In the genomic region with DNA sequence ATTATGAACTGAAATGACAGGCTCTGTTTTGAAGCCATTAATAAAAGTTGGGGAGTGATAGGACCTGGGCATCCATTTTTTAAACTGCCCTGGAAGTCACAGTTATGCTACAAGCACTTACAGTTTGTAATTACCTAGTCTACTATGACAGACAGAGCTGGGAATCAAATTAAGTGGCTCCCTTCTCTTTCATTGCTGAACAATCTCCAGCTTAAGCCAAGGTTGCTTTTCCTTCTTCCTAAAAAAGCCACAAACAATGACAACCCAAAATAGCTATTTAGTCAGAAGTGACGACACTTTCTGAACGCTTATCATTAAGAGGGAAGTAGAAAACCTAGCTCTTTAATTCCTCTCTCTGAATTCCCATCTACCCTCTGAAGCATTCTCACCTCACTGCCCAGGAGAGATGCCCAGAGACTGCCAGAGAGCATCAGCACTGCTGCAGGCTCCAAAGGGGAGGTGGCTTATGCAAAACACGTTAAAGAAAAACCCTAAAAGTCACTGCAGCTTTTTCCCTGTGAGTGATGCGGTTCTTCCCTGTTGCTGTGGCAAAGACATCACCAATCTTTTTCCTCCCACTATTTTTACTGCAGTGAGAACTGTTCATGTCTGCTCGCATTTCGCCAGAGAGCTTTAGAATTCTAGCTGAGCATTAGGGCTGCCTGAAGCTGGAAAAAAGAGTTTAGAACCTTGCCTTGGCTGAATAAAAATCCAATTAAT, we compare ENCODE assay signal across 14 mouse cellular contexts.
DNase-seq lines count a peak whose midpoint lies in the region; ATAC-seq and TF ChIP-seq lines count a peak whose summit lies in the region.
"Had no signal": no experiment of that assay in that cellular context is flagged by ENCODE, and none has a peak within 500 bp of the region (broad histone marks: within the 10 kb centered on the region; RNA-seq: fewer than 3 reads in every experiment).

No protein-coding gene starts in this region.

- H3K27me3 ChIP-seq in hindbrain, embryonic 15.5 days: no peaks in the 10 kb centered on the region
- 0 out of 2 replicates have a peak, but pooled peaks cover 8% of the 10 kb centered on the region for H3K27me3 ChIP-seq in hindbrain, embryonic 13.5 days

- TF ChIP-seq POLR2A in cortical plate, adult 2 months (IDR thresholded peaks at IDR 0.05; ENCODE audit: extremely low read depth, insufficient read depth, low read length): peak; percentile 56

- 0 out of 2 replicates have a peak overlapping the region, but pooled peaks have one; percentile 11 for H3K27ac ChIP-seq in hindbrain, embryonic 15.5 days (replicated peaks)
- H3K27ac ChIP-seq in hindbrain, embryonic 13.5 days: no peak overlapping the region
- peak overlapping the region; percentile 74 for H3K27ac ChIP-seq in cortical plate, adult 2 months (ENCODE audit: insufficient read depth, low read length)
- H3K27ac ChIP-seq: embryonic facial prominence, embryonic 12.5 days; kidney, postnatal 0 days; liver, embryonic 12.5 days had no signal

- ATAC-seq in hindbrain, embryonic 15.5 days (ENCODE audit: low FRiP score, low read depth): no peak
- no peak for ATAC-seq in hindbrain, embryonic 13.5 days (ENCODE audit: low FRiP score)
- ATAC-seq: CD4-positive, CD25-positive, alpha-beta regulatory T cell, adult 4 months; liver, embryonic 12.5 days had no signal

- no peak for TF ChIP-seq CTCF in cortical plate, adult 2 months (IDR thresholded peaks at IDR 0.05; ENCODE audit: extremely low read depth, insufficient read depth, low read length)

- H3K4me1 ChIP-seq in hindbrain, embryonic 15.5 days (replicated peaks): peaks cover 16% of the 10 kb centered on the region; the same call in 1 of the 2 replicates
- H3K4me1 ChIP-seq in hindbrain, embryonic 13.5 days (replicated peaks): peaks cover 20% of the 10 kb centered on the region
- H3K4me1 ChIP-seq in cortical plate, adult 2 months (ENCODE audit: control insufficient read depth, insufficient read depth, low read length): peaks cover 2% of the 10 kb centered on the region; the same call in 1 of the 2 replicates
- H3K4me1 ChIP-seq: liver, embryonic 12.5 days had no signal

- peak overlapping the region; percentile 73 for H3K4me2 ChIP-seq in hindbrain, embryonic 15.5 days
- H3K4me2 ChIP-seq in hindbrain, embryonic 13.5 days: no peak overlapping the region
- H3K4me2 ChIP-seq: embryonic facial prominence, embryonic 12.5 days; liver, embryonic 12.5 days had no signal

- no peaks in the 10 kb centered on the region for H3K36me3 ChIP-seq in hindbrain, embryonic 15.5 days
- no peaks in the 10 kb centered on the region for H3K36me3 ChIP-seq in hindbrain, embryonic 13.5 days
- H3K36me3 ChIP-seq: embryonic facial prominence, embryonic 12.5 days; liver, embryonic 12.5 days had no signal

- no peak overlapping the region for H3K4me3 ChIP-seq in hindbrain, embryonic 15.5 days
- no peak overlapping the region for H3K4me3 ChIP-seq in hindbrain, embryonic 13.5 days
- peak overlapping the region; percentile 94; the same call in 1 of the 2 replicates for H3K4me3 ChIP-seq in cortical plate, adult 2 months (ENCODE audit: insufficient read depth, low read length)
- H3K4me3 ChIP-seq: embryonic facial prominence, embryonic 12.5 days; liver, embryonic 12.5 days had no signal

- DNase-seq in left cerebral cortex, adult 18-20 months (ENCODE audit: low spot score in 2 of 2): peak; percentile 49 to 53
- DNase-seq in right cerebral cortex, postnatal 10 days (ENCODE audit: low spot score in 2 of 2): peak; percentile 46 to 67
- DNase-seq in thymus, postnatal 0 days (ENCODE audit: low spot score): no peak
- DNase-seq in testis, postnatal 14 days (ENCODE audit: low spot score): no peak
- DNase-seq in urinary bladder, adult 18-20 months (ENCODE audit: low spot score in 2 of 2): no peak
- DNase-seq: gastrocnemius, postnatal 10 days; heart, postnatal 14 days had no signal

- H3K9me3 ChIP-seq in hindbrain, embryonic 15.5 days: no peaks in the 10 kb centered on the region
- no peaks in the 10 kb centered on the region for H3K9me3 ChIP-seq in hindbrain, embryonic 13.5 days
- H3K9me3 ChIP-seq: embryonic facial prominence, embryonic 12.5 days; liver, embryonic 12.5 days had no signal

- H3K9ac ChIP-seq in hindbrain, embryonic 15.5 days: no peak overlapping the region
- no peak overlapping the region for H3K9ac ChIP-seq in hindbrain, embryonic 13.5 days
- H3K9ac ChIP-seq: embryonic facial prominence, embryonic 12.5 days; liver, embryonic 12.5 days had no signal

- 35% methylated on average over 6 of the region's 6 CpGs for WGBS in hindbrain, embryonic 15.5 days
- 46% methylated on average over 6 of the region's 6 CpGs for WGBS in hindbrain, embryonic 13.5 days

Comparison
In these comparisons a context has a peak if more than half of its experiments do, and no peak if none do; other contexts are left out.
1. DNase-seq: peak in left cerebral cortex, adult 18-20 months (2 of 2) and right cerebral cortex, postnatal 10 days (2 of 2); none in thymus, postnatal 0 days (single experiment), testis, postnatal 14 days (single experiment) and urinary bladder, adult 18-20 months (0 of 2).